Mouse (Mus musculus): ENCODE measurements at regions not wholly inside any gene's neighbourhood (a gene's known extent, or its start where the extent isn't known, plus 50 kb on each side); places are given as distances from the start of the nearest gene placed in this dataset.
A peak's percentile ranks its signal among the peaks of the same experiment; 100 is the strongest.

DNA sequence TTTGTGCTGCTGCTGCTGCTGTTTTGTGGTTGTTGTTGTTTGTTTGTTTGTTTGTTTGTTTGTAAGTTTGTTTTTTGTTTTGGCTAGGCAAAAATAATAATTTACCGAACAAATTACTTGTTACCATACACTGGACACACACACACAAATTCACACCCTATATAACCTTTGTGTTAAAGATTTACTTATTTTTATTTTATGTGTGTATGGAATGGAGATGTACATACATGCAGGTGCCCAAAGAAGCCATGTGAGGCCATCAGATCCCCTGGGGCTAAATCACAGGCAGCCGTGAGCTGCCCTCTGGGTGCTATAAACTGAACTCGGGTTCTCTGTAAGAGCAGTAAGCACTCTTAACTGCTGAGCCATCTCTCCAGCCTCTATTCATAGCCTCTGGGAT lies 56.0 kb downstream of the Pttg1 start:
- no peak for DNase-seq (ENCODE audit: low spot score in 2 of 2)

DNA sequence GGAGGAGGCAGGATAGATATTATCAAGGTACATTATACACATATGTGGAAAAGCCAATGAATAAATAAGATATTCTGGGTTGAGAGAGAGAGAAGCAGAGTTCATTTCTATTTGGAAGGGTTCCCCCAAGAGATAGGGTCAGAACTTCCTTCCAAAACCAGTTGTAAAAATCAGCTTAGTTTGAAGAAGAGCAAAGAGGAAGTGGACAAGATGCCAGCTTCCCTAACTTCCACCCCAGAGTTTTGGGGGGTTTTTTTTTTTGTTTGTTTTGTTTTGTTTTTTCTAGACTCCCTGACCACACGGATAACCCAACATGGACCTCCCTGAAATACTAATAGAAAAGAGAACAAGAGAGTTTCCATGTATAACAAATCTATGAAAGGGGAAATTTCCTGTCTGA lies 57.7 kb downstream of the Pttg1 start:
- DNase-seq (ENCODE audit: low spot score in 2 of 2), result no peak

DNA sequence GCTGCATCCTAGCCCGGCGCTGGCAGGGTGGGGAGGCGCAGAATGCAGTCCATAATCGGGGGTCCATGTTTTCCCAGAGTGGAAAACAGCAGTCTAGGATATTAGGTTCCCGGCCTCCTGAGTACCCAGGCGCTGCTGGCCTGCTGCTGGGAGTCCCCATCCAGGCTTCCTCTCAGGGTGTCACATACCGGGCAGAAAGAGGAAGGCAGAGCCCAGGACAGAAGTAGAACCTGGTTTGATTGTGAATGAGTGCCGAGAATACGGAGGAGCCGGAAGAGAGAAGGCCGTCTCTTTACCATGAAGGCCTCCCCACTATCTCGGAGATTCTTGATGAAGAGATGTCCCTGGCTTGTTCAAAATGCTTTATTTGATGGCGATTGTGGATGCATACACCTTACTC lies 64.2 kb downstream of the Pttg1 start:
- DNase-seq (ENCODE audit: low spot score in 2 of 2), result no peak

DNA sequence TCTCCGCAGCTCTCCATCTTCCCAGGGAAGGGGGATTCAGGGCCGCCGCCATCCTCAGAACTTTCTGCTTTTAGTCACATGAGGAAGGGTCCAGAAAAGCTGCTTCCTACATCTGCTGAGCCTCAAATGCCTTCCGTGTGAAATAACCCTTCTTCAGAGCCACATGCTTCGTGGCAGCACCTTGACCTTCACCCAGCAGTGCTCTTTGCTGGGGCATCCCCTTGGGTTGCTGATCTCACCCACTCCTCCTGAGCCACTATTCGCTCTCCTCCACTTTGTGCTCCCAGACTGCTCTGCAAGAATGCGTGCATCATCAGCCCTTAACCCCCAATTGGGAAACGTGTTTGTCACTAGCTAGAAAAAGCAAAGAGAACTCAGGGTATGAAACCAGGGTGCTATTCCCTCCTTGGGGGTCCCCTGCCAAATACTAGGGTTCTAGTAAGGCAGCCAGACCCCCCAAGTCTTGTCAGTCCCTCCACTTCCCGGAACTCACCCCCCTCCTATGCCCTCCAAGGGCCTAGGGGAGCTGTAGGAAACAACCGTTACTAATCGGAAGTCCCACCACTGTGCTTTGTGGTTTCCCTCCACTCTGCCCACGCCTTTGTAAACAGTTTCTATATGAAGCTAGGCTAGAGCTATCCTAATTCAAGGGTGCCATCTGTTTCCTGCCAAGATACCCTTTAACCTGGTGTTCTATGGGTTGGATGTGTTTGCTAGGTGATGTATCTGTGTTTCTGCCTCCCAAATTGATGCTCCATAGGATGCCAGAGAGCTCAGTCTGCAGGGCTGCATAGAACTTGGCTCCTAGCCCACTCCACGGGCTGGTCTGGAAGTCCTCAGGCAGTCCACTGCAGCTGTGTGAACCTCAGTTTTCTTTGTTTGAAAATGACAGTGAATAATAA lies 67.4 kb downstream of the Pttg1 start:
- peak in 1 of 2 experiments; percentile 26 for DNase-seq (ENCODE audit: low spot score in 2 of 2)

DNA sequence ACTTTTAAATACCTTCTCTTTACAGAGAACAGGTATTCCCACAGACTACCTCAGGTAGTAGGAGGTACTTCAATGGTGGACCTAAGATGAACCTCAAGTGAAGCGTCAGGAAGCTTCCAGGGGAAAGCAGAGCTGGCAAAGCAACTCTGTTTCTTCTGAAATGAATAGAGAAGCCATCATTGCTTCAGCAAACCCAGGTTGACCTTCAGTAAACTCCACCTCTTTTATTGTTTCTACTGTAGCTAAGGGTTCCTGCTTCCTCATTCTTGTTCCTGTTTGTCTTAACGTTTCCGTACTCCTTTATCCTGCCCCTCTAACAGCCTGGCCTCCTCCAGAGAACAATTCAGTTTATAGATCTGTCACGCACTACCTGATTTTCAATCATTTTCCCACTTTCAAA lies 72.4 kb downstream of the Pttg1 start:
- DNase-seq (ENCODE audit: low spot score in 2 of 2), result no peak

DNA sequence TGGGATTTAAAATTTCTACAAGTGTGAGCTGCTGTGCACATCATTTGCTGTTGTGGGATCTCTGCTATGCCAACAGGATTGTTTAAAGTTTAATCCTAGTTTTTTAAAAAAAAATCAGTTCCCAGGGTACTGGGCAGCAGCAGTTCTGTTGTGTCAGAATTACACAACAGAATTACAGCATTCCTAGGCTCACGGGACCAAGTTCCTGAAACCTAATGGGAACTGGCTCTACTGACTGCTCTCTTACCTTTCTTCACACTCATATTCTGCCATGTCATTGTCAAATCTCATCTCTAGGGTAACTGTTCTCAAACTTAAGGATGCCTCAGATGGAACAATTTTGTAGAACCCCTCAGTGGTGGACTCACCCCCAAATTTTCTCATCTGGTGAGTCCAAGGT lies 73.0 kb downstream of the Pttg1 start:
- DNase-seq (ENCODE audit: low spot score in 2 of 2), result no peak

DNA sequence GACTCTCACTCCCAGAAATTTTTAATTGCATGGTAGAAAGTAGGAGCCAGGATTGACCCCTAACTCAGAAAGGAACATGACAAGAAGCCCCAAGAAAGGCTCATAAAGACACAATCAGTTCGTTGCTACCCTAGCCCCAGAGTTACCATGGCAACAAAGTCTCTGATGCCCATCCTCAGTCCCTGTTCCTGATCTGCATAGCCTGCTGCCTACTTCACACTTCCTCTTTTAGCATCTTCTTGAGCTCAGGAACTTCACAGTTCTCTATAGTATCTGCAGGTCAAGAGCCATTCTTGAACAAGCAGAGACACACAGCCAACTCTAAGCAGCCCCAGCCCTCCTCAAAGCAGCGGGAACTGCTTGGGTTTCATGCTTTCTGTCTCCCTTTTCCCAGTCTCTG lies 74.2 kb downstream of the Pttg1 start:
- DNase-seq (ENCODE audit: low spot score in 2 of 2), result no peak

DNA sequence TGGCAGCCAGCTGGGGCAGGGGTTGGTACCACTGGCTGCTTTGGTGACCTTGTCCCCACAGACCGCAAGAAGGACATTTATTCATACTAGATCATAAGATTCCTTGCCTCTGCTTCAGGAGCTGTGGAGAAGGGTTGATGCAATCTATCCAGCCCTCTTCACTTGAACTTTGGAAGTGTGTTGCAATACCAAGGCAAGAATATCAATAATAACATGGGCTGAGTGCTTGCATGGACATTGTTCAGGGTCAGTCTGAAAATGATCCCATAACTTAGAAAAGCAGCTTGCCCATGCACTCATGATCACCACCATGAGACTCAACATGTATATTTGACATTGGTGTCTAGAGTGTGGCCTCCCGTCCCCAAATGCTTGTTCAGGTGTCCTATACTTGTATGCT lies 74.7 kb downstream of the Pttg1 start:
- no peak for DNase-seq (ENCODE audit: low spot score in 2 of 2)

DNA sequence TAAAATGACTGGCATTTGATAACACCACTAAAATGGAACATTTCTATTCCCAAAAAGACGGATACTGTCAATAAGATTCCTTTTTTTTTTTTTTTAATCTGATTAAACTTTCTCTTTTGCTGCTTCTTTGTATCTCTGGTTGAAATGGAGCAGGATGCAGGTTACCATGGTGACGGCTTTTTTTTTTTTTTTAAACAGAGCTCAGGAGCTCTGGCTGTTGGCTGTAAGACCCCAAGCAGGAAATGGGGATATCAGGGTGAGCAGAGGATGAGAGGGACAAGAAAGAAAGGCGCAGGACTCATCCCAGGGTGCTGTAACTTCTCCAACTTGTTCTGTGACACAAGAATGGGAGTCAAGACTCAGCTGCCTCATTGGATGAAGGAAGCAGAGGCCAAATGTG lies 75.8 kb downstream of the Pttg1 start:
- no peak for DNase-seq (ENCODE audit: low spot score in 2 of 2)

DNA sequence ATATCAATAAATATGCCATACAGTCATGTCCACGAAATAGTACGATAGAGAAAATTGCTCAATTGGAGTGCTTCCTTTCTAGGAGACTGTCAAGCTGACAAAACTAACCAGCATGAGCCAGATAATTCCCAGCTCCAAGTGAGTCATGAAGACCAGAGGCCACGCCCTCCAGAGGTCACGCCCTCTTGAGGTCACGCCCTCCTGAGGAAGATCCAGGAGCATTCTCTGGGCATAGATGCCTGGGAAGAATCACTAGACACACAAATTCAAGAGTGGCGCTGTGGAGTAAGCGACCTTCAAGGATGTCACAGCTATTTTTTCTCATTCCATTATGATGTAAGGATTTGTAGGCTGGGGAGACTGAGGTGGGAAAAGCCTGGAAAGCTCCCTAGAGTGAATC lies 76.5 kb downstream of the Pttg1 start:
- DNase-seq (ENCODE audit: low spot score in 2 of 2), result no peak

DNA sequence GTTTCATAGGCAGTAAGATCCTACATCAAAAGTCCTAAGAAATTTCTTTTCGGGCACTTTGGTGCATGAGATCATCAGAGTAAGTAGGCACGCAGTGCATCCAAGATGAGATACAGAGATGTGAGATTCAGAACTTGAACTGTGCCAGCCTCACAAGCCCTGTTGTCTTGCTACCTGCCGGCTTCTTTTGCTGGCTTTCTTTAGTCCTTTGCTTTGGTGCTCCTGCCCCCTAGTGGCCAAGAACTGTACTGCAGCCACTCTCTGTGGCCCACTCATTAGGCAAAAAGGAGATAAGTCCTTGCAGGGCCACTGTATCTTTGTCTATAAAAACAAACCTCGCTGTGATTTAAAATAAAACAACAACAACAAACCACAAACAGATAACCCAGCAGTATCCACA lies 77.5 kb downstream of the Pttg1 start:
- DNase-seq (ENCODE audit: low spot score in 2 of 2), result peak; percentile 70 to 84

DNA sequence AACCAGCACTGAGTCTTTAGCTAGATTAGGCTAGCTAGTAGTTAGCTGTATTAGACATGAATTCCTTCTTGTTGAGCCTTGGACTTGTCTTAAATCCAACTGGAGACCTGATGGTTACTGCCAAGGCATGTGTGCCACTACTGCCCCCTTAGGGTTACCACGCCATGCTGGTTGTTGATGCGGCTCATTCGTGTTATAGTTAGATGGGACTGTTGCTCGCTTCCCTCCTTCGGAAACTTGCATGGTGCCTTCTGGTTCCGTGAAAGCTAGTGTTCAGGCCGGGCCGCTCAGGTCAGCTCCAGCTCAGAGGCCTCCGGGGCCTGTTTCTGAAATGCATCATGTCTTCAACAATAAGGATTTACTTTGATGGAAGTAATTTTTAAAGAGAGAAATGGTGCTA lies 79.6 kb downstream of the Pttg1 start:
- no peak for DNase-seq (ENCODE audit: low spot score in 2 of 2)

DNA sequence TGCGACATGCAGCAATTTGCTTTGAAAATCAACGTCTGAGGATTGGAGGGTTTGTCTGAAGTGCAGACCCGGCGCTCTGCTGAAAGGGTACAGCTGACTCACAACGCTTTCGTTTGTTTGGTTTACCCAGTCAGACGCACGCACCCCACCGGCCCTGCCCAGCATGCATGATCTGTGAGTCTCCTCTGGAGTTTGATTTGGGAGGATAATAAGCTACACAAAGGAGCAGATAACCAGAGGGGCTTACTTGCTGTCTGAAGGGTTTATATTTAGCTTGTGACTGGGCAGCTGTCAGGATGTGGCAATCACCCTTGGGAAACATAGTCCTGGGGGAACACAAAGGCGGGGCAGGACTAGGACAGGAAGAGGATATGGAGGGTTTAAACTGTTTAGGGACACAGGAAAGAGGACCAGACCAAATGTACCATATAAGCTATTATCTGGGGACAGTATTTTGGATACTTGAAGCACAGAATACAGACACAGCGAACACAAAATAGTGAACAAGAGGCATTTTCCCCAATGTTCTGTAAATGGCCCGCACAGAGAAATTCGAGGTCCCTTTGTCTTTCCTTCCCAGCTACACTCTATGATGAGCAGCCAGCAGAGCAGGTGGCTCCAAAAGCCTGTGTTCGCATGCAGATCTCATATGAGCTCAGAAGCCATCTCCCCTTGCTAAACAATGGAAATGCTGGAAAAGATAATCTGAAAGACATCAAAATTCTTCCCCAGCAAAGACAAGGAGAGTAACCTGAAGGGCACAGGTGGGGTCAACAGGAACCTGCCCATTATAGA lies 81.1 kb downstream of the Pttg1 start:
- DNase-seq (ENCODE audit: low spot score in 2 of 2), result no peak

DNA sequence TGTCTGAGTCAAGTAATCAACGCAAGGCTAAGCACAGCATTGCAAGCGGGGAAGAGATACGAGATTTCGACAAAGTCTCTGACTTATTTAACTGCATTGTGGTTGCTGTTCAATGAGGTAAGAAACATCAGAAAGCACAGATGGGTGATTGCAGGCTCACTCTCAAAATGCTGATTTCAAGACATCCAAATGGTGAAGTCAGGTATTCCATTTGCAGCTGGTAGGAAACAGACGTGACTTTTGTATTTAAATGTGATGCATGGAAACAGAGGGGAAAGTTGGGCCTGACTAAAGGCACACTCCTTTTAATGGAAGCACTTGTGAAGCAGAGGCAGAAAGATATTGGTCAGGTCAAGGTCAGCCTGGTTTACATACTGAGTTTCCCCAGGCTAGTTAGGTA lies 82.5 kb downstream of the Pttg1 start:
- DNase-seq (ENCODE audit: low spot score in 2 of 2), result no peak

DNA sequence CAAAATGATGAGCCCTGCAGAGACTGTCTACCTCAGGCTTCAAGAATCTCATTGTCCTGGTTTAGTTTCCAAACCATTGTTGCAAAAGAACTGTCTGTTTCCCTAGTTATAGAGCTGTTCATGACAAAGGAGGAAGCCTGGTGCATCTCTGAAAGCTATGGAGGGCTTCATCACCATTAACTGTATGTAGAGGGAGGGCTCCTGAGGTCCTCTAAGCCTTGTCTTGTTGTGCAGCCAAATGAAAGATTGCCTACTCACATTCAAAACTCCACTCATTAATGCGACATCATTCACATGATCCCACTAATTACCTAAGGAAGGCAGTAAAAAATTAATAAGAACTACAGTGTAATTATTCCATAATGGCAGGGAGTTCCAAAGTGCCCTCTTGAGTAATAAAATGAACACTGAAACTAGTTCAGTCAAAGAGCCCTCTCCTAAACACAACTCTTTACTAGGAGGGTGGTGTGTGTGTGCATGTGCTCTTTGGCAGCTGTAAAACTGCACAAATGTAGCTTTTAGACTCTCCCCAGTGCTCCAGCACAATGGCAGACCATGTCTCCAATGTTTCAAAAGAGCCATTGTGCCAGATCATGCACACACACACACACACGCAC lies 87.6 kb downstream of the Pttg1 start:
- no peak for DNase-seq (ENCODE audit: low spot score in 2 of 2)

DNA sequence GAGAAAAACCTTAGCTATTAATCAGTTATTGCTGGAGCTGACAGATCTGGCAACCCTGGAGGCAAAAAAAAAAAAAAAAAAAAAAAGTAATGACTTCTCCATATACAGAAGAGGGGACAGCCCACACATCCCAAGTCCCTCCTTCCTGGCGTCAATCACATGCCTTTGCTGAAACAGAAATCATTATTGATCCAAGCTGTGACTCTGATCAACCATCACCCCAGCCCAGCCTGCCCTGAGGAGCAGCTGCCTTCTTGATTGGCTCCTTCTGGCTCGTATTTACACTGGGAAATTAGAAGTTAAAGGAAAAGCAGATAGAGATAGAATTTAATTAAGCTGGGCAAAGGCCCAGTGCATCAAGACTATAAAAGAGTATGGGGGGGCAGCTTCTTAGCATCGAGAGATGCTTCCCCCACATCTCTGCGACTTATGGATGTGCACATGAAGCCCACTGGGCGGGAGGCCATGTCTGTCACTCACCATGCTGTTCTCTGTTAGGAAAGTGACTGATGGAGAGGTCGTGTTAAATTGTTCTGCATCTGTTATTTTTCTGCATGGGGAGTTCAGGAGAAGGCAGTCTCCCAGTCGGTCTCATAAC lies 90.3 kb downstream of the Pttg1 start:
- DNase-seq (ENCODE audit: low spot score in 2 of 2), result no peak

DNA sequence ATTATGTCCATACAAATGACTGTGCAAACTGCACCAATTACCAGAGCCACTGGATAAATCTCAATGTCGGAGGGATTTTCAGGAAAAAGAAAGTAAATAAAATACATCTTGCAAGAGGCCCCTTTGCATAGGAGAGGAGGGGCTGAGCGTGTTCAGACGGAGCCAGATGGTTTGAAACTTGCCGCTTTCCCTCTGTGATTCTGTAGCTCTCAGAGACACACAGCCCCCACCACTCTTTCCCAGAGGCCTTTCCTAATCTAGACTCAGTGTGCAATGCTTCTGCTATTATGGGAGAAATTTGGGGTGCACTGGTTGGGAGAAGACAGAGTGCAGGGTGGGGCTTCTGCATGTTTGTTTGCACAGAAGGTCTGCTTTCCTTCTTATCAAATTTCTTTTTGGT lies 92.5 kb downstream of the Pttg1 start:
- no peak for DNase-seq (ENCODE audit: low spot score in 2 of 2)

DNA sequence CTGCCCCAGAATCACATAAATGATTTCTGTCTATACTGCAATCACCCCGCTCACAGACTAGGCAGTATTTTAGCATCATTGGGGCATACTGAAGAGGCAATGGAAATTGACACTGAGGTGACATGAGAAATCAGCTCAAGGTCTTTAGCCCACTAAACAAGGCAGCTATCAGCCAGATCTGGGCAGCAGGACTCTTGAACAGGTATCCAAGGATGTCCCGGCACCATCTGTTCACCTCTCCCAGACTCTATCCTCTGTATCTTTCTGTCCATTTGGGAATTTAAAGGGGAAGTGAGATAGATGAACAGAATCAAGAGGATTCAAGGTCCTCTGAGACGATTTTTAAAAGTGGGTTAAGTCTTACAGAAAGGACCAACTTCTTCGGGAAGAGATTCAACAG lies 112.1 kb downstream of the Pttg1 start:
- no peak for DNase-seq (ENCODE audit: low spot score in 2 of 2)
